Mouse (Mus musculus): ENCODE data around the gene Spocd1.

Spocd1 gene

DNA sequence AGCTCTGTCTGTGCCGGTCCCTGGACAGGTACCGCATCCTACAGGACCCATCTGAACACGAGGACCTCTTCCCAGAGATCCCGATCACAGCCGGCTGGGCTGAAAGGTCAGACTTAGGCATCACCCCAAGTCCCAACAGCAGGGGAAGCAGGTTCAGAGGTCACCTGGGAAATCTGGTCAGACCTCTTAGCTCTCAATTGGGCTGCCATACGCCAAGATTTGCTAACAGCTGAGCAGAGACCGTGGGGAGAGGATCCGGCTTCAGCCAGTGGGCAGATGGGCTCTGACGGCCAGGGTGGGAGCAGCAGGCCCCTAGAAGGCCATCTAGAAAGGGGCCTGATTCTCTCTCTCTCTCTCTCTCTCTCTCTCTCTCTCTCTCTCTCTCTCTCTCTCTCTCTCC, 45.2 kb downstream of the Spocd1 start:
- no peak for DNase-seq (ENCODE audit: low spot score in 2 of 2)

DNA sequence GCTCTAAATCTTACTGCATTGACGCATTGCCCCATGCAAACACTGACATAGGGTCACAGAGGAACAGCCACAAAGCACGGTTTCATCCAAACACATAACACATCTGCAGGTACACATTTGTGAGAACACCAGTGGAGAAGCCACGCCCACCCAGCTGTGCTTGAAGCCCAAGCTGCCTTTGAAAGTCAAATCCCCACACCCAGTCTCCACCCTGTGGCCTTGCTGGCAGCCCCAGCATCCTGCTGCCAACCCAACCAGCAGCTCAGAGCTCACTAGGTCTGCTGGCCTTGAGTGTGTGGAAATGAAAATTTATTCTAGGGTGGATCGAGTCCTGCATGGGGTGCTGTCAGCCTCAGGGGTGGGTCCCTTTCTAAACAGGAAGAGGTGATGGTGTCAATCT, 48.2 kb downstream of the Spocd1 start:
- no peak for DNase-seq (ENCODE audit: low spot score in 2 of 2)

GRCm38 (mm10) chr4:129978227-129978626, 49.2 kb downstream of the Spocd1 start:
- DNase-seq (ENCODE audit: low spot score in 2 of 2) = no peak

GRCm38 (mm10) chr4:129978930-129979329, 49.9 kb downstream of the Spocd1 start:
- no peak for DNase-seq (ENCODE audit: low spot score in 2 of 2)

DNA sequence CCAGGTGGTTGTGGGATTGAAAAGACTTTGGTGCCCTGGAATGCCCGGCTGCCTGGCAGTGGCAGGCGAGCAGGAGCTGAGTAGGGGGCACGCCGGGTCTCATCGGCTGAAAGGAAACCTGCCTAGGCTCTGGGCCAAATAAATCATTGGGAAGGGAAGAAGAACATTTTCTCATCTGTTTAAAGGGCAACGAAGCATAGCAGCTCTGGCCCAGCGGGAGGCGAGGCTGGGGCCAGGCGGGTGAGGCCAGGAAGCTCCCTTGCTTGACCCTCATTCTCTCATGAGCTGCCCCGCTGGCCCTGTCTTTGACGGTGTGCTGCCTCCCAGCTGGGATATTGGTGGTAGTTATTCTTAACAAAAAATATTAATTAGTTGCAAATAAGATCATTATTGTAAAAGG, 52.6 kb downstream of the Spocd1 start:
- no peak for DNase-seq (ENCODE audit: low spot score in 2 of 2)

DNA sequence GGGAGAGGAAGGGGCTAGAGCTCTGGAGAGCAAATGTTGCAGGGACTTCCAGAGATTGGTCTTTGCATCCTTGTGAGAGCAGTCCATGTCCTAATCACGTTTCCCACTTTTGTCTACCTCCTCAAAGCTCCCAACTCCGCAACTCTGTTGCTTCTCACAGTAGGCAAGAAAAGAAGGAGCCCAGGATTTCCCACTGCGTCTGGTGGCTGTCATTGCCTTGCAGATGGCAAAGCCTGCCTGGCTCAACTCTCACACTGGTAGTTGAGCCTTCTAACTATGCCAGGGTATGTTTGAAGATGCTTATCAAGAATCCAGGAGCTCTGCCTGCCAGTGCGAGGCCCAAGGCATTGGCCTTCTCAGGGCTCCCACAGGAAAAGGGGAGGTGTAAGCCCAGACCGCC, 54.0 kb downstream of the Spocd1 start:
- no peak for DNase-seq (ENCODE audit: low spot score in 2 of 2)

DNA sequence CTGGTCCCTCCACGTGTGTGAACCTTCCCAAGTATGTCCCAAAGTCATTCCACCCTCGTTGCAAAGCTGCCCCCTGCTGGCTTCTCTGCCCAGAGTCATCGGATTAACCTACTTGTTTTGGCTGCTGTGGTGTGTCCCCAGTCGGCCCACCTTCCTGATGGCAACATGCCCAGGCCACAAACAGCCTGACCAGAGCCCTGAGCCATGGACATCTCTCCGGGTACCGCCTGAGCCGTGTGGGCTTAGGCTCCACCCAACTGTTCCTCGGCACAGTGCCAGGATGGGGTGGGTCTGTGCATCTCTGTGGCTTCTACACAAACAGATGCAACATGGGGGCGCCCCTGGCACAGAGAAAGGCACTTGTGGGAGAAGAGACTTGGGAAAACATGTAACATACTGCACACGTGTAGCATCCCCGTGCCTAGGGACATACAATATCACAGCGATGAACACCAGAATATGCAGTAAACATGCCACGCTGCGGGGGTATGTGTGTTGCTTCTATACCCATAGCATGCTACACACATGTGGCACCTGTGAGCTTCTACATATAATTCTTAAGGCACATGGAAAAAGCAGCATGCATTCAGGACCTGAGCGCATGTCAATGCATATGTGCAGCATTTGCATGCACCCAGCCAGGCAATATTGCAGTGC, 54.8 kb downstream of the Spocd1 start:
- DNase-seq (ENCODE audit: low spot score in 2 of 2) = peak in 1 of 2 experiments; percentile 52

DNA sequence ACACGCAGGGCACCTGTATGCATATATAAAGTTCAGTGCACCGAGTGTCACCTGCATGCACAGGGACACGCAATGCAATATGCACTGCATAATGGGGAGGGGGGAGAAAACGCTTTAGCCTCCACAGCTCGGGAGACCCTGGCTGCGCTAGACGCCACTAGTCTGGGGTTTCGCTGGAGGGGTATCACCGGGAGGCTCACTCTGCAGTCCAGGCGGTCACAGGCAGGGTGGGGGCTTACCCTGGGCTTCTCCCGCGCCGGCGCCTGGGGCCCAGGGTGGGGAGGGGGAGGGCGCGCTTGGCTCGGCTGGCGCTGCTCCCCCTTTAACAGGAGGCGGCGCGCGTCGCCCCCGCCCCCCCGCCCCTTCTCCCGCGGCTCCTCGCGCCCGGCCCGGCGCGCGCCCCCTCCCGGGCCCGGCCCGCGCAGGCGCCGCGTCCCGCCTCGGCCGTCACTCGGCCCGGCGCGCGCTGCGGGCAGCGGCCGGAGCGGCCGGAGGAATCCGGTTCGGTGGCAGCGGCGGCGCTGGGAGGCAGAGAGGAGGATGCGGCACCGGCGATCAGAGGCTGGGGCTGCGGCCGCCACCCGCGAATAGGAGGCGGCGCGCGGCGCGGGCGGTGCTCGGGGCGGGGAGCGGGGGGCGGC, 55.5 kb downstream of the Spocd1 start, which contains the start of gene Adgrb2:
Adgrb2 (plus strand) TSS at position 450 of the 641 bp plus-strand sequence.
- no peak for DNase-seq (ENCODE audit: low spot score in 2 of 2)

GRCm38 (mm10) chr4:129985161-129985670, 56.2 kb downstream of the Spocd1 start:
- no peak for DNase-seq (ENCODE audit: low spot score in 2 of 2)

DNA sequence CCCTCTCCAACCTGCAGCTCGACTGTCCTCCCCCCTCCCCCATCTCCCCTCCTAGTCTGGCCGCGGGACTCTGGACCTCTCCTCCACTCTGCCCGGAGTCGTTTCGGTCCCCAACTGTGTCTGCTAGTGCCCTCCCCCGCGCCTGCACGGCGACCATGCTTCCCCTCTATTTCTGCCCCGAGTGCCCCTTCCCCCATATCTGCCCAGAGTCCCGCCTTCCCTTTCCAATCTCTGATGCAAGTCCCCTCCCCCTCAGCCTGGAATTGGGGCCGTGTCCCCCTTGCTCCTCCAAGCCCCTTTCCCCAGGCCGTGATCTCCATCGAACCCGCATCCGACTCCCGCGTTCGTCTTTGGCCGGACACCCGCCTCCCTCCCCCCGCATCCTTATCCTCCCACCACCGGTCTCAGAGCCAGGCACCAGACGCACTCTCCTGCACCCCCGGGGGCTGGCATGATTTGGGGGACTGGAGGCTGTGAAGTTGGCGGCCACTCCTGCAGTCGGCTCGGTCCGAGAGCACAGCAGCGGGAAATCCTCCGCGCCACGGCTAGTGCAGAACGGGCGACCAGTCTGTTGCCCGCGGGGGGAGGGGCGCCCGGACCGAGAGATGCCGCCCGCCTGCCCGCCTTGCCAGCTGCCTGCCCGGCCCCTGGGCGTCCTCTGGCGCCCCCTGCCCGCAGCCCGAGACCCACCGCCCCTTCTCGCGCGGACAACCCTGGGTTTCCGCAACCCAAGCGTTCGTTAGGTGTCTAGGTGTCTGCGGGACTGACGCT, 56.8 kb downstream of the Spocd1 start:
- no peak for DNase-seq (ENCODE audit: low spot score in 2 of 2)

DNA sequence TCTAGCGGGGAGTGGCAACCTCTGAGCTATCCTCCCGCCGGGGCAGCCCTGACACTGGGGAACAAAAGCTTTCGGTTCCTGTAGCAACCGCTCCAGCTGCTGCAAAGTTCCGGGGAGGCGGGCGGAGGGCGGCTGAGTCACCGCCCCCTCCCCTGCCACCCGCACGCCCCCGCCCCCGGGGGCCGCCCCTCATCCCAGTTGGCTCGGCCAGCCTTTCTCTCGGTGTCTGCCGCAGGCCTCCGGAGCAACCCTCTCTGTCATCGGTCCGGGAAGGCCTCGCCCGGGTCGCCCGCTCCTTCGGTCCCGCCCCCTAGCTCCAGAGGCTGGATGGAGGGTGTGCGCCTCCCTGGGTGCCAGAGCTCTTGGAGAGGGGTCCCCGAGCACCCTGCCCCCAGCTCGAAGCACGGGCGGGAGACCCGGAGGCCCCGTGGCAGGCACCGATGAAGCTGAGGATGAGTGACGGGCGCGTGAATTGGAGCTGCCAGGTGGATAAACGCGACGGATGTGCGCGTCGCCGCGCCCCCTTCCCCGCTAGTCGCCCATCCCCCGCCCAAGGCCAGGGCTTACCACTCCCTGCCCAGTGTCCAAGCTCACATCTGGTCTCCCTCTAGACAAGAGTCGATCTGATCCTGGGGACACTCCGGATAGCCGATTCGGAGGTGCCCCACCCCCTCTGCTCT, 58.9 kb downstream of the Spocd1 start:
- peak in 1 of 2 experiments; percentile 45 for DNase-seq (ENCODE audit: low spot score in 2 of 2)

DNA sequence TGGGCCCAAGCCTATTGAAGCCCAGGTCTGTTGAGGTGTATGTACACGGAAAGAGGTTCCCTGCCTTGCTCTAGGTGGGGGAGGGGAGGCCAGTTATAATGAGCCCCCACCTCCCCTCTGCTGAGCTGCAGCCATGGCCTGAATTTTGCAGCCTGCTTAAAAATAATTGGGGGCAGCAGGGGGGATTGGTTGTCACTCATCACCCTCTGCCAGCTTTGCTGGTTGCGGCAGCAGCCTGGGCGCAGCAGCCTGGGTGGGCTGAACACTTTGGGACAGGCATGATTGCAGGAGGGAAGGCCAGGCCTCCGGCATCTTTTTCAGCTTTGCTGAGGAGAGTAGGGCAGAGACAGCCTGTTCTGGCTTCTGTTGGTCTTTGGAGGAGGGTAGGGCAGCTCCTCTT, 60.9 kb downstream of the Spocd1 start:
- no peak for DNase-seq (ENCODE audit: low spot score in 2 of 2)

DNA sequence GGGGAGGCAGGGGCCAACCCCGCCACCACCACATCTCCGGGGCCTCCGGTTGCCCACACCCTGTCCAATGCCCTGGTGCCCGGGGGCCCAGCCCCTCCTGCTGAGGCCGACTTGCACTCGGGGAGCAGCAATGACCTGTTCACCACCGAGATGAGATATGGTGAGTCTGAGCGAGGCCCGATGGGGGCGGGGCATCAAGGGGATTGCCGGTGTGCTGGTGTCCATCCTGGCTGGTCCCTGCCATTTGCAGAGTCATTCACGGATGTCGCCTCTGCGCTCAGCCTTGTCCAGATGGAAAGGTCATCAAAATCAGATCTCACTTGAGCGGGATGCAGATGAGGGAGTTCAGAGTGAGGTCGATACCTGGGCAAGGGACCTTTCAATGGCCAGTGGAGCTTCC, 63.7 kb downstream of the Spocd1 start:
- no peak for DNase-seq (ENCODE audit: low spot score in 2 of 2)

GRCm38 (mm10) chr4:129993213-129993612, 64.2 kb downstream of the Spocd1 start:
- no peak for DNase-seq (ENCODE audit: low spot score in 2 of 2)

GRCm38 (mm10) chr4:129993944-129994695, 65.1 kb downstream of the Spocd1 start:
- no peak for DNase-seq (ENCODE audit: low spot score in 2 of 2)

- no peak for DNase-seq (ENCODE audit: low spot score in 2 of 2)
These were observed 65.7 kb downstream of the Spocd1 start for GRCm38 (mm10) chr4:129994728-129995127.

DNA sequence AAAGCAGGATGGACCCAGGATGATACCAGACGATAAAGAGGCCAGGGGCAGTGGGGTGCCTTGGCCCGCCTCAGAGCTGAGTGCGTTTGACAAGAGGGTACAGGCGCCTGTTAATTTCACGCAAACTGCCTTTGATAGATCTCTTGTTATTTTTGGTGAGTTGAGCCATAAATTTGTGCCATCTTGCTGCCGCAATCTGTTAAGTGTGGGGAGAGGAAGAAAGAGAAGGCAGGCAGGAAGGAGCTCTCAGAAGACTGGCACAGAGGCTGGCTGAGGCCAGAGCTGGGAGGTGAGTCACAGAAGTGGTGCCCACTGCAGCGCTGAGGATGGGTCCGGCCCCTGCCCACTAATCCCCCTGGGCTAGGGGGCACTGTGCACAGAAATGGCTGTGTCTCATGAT, 66.2 kb downstream of the Spocd1 start:
- DNase-seq (ENCODE audit: low spot score in 2 of 2) = no peak

DNA sequence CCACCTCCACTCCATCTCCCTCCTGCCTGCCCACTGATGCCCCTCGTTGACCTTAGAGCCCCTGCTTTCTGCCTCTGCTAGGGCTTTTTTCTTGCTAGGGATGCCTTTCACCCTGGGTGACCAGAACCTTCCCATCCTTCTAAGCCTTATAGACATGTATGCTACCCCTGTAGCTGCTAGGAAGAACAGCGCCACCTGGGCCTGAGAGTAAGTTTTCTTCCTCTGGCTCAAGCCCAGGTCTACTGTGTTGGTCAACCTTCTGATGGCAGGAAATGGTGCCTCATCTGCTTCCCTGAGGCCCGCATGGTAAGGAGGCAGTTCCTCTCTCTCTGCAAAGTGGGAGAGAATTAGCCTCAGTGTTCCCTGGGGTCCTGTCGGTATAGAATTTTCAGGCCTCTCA, 67.0 kb downstream of the Spocd1 start:
- no peak for DNase-seq (ENCODE audit: low spot score in 2 of 2)

GRCm38 (mm10) chr4:129998124-129998523, 69.1 kb downstream of the Spocd1 start:
- no peak for DNase-seq (ENCODE audit: low spot score in 2 of 2)

DNA sequence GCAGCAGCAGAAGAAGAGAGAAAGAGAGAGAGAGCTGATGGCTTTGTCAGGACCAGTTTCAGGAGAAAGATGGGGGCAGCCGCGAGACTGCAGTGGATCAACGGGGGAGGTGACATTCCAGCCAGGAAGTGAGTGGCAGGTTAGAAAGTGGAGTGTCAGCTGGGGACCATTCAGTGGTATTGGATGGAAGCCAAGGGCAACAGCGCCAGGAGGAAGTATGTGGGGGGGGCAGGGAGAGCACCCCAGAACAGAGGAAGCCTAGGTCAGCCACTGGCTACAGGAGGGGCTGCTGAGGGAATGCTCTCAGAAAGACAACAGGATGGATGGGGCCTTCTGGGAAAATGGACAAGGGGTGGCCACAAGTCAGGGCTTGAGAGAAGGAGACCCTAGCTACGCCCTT, 72.7 kb downstream of the Spocd1 start:
- no peak for DNase-seq (ENCODE audit: low spot score in 2 of 2)

DNA sequence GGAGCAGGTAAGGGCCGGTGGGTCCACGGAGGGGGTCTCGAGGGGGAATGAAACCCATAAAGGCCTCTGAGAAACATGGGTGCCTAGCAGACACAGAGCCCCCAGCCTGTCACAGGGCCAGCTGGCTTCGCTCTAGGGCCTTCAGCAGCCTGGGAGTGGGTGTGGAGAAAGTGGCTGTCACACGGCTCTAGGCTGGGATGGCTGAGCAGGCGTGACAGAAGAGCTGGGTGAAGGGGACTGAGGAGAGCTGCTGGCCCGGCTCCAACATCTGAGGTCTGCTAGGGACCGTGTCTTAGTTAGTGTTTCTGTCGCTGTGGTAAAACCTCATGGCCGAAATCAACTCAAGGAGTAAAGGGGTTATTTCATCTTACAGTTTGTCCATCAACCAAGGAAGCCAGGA, 73.1 kb downstream of the Spocd1 start:
- DNase-seq (ENCODE audit: low spot score in 2 of 2) = no peak

Data from urinary bladder, postnatal 4 days (tissue).